Mouse (Mus musculus) cerebellum, postnatal 25 days (tissue): ENCODE measurements around the gene Clip4.
"Not testable (repeated sequence)": the region's sequence is repeated elsewhere in the genome, so short reads cannot be mapped to it uniquely, and the experiment has no call there.

Source experiments
- DNase-seq, 2 experiments: peaks; one replicate each; pipeline ENCODE4 v3.0.0; 2021; ENCODE audit warnings: mixed read lengths in 2 of 2

Clip4 gene

DNA sequence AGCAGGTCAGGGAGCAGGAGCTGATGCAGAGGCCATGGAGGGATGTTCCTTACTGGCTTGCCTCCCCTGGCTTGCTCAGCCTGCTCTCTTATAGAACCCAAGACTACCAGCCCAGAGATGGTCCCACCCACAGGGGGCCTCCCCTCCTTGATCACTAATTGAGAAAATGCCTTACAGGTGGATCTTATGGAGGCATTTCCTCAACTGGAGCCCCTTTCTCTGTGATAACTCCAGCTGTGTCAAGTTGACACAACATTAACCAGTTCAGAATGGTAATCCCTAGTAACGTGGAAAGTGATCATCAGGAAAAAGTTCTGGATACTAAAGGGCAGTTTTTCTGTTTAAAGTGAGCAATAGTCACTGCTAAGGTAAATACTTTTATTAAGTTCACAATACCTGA is at the start of gene Clip4:
Gene Clip4, plus strand, starts transcription at position 301 of the 400 bp plus-strand sequence.
- DNase-seq: not testable (repeated sequence)

DNA sequence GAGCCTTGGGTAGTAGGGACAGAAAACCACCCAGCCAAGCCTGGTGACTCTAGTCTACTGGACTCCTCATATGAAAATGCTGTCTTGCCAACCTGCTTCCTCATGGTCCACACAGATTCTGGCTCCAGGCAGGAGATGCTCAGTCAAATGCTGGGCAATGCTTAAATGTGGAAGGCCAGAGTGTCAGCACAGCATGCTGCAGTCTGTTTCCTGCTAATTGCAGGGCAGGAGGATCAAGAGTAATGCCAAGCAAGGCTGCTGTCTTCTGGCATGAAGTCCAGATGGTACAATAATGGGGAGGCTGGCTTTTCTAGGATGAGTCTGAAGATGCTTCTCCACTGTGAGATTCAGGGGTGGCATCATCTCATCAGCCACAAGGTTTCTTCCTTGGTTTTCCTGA is 47.8 kb upstream of the Clip4 start:
- DNase-seq: peak; percentile 72 to 79

DNA sequence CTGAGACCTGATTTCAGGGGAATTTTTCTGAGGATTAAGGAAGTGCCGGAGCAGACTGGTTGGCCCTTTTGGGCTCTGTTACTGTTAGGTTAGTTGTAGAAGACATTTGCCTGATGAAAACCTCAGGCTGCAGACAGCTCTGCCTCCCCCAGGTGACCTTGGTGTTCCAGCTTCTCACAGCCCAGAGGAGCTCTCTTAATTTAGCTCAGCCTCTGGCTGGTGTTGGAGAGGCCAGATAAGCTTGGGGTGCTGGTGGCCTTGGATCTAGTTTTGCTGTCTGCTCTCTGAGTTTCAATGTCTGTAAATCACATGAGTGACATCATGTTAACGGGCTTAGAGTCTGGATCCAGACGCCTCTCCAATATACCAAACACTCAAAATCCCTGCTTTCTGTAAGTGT is 47.3 kb upstream of the Clip4 start:
- DNase-seq: no peak

DNA sequence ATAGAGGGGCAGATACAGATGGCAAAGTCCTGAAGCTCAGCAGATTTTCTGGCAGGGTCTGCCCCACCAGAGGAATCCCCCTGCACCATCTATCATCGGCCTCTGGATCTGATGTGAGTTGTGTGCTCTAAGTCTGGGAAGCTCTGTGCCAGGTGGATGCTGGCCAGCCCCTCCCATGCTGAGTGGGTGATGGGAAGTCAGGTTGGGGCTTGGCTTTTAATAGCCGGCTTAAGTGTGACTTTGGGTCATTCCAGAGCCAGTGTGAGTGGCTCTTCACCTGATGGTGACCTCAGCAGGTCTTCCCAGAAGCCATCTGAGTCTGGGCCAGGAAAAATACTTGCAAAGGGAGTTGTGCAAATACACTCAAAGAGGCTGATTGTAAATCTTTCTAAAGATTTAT is 37.6 kb upstream of the Clip4 start:
- no peak for DNase-seq

DNA sequence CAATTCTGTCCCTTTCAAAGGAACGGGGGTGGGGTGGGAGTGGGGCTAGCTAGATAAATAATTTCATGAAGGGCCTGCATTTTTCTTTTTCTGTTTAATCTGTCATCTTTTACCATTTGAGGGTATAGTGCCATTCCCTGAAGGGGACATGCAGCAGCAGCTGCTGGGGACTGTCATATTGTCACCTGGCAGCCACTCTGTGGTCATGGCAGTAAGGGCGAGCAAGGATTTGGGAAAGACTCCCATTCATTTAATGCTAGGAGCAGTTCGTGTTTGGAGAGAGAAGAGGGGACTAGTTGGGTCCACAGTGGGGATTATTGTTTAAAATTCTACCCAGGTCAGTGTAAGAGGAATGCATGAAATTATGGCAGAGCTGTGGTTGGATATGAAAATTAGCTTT is 31.8 kb upstream of the Clip4 start:
- no peak for DNase-seq

DNA sequence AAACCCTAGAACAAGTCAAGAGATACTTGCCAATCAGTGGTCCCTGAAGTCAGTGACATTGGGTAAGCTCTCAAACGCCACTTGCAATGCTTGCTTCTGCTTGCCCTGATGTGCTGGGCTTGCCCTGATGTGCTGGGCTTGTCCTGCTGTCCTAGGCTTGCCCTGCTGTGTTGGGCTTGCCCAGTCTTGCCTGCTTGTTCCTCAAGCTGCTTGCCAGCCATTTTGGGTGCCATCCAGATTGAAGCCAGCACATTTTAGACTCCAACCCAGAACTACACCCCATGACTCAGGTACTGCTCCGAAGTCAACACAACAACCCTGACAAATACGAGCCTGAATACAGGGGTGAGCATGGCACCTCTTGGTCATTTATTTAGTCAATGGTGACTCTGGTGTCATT is 26.1 kb upstream of the Clip4 start:
- DNase-seq: no peak

DNA sequence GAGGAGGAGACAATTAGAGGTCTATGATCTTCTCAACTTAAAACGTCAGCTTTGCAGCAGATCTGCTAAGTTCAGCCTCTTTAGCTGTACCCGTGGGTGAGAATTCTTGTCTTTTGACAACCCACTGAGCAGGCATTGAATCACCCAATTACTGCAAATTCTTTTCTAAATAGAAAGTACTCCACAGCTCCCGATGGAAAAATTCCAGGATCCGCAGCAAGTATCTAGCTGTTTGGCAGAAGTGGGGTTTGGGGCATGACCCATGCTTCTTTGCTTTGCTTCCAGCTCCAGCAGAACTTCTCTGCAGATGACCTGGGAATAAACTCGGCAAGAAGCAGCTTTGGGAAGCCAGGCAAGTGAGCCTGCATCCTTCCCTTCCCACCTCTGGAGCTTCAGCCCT is 25.3 kb upstream of the Clip4 start:
- no peak for DNase-seq

DNA sequence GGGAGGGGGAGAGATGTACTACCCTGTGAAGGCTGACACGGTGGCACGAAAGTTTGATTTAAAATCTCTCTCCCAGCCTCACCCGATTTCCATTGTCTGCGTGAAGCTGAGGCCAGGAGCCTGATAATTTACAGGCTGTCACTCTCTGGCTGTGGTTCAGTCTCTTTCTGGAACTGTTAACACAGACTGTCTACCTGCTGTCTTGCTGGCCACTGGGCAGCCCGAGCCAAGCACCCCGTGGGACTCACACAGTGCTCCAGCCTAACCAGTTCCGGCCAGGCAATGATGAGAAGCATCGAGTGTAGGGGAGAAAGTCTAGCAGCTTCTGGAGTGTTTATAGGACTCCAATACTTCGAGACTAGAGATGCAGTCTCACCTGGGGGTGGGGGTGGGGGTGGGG is 22.2 kb upstream of the Clip4 start:
- DNase-seq: peak; percentile 71 to 80

DNA sequence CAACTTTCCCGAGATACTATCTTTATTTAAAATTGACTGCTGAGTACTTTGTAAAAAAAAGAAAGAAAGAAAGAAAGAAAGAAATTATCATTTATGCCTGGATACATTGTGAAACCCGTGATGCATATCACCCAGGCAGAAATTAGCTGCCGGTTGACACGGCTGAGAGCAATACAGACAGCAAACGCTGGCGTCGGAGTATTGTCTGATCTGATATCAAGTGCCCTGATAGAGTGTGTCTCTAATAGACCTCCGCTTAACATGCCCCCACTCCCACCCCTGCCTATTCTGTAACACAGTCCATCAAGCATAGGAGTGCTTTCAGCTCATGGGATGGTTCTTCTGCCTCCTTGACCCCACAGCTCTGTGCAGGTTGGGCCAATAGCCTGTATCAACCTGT is 20.7 kb upstream of the Clip4 start:
- DNase-seq: no peak

DNA sequence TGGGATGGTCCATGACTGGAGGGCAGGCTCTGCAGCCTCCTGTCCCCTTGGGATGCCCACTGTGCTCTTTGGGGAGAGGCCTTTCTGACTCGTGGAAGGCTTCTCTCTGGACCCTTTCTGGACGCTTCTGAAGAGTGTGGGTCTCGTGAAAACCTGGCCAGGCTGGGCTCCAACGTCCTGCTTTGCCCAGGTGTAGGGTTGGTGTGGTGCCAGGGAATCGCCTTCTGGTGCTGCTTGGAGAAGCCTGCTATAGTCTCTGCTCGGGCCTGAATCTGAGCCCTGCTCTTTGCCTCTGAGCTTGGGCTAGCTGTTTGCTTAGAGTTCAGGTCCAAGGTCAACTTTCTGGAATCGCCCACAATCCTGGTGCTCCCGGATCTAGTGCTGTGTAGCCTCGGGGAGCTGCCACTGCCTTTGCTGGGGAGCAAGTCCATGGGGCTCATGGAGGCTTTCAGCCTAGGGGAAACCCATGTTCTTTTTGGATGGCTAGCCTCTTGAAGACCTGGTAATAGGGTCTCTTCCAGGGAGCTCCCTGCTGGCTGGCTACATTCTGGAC is 18.6 kb upstream of the Clip4 start:
- peak; percentile 46 to 75 for DNase-seq

DNA sequence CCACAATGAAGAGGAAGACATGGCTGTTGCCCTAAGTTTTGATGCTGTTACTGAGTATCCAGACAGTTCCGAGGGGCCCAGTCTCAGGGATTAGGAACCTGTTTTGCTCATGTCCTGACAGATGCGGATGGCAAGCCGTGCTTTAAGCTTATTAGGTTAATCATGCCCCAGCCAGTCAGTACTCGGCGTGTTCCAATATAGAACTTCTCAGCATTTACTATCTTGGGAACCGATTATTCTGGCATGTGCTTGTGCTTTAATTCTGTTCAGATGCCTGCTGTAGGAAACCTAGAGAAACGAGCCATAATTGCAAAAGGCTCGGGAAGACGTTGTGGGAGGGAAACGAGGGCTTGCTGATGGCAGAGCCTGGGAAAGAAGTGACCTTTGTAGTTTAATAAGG is 15.4 kb upstream of the Clip4 start, which contains the start of gene Pcare:
Gene Pcare, minus strand, starts transcription at position 64 of the 400 bp plus-strand sequence.
- DNase-seq: no peak

DNA sequence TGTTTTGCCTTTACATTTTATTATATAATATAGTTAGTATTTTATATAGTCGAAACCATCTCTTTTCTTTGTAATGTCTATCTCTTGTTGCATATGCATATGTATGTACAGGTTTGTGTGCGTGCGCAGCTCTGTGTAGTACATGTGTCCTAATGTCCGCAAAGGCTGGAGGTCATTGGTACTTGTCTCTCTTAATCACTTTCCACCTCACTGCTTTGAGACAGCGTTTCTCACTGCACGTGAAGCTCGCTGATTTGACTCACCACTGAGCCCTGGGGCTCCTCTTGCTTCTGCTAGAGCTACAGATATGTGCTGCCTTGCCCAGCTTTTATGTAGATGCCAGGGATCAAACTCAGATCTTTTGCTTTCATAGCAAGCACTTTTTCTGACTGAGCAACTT is 7.7 kb upstream of the Clip4 start:
- no peak for DNase-seq

DNA sequence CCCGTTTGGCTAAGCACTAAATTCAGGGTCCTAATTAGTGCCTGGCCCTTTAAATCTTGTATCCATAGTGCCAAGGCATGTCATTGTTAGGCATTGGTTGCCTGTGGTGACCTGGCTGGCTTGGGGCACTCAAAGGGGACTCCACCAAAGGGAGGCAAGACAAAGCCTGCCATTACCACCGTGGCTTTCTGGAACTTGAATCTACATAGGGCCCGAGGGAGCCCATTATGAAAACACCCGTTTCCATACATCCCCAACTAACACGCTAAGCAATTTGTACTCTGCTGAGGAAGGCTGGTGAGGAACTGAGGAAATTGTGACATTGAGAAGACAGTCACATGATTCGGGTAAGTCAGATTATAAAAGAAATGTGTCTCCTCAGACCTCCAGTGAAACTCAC is 1.3 kb downstream of the Clip4 start:
- no peak for DNase-seq

DNA sequence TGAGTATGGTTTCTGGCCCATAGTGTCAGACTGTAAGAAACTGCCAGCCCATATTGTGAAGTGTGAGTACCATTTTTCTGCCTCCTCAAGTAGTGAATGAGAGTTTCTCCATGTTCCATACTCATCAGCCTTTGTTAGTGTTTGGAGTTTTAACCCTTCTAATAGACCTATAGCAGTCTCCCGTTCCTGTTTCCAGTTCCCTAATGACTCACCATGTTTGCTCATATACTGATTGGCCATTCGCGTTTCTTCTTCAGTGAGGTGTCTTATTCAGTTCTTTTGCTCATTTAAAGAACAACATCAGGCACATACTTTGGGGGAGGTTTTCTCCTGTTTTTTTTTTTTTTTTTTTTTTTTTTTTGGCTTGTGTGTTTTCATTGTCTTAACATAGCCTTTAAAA is 2.4 kb downstream of the Clip4 start:
- DNase-seq: no peak

DNA sequence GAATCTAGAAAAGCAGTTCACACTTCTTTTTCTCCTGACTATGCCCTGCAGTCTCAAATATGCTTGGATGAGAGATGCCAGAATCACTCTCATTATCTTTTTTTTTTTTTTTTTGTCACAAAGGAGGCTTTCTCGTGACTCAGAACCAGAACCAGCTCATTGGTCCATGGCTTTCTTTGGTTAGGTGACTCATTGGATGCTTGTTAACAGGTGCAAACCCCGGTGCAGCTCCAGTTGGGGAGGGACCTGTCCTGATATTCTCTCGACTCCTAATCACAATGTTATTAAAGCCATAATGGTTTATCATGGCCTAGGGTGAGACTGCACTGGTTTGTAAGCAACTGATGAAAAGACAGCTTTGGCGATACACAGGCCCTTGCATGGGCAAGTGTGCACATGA is 5.9 kb downstream of the Clip4 start:
- DNase-seq: no peak

DNA sequence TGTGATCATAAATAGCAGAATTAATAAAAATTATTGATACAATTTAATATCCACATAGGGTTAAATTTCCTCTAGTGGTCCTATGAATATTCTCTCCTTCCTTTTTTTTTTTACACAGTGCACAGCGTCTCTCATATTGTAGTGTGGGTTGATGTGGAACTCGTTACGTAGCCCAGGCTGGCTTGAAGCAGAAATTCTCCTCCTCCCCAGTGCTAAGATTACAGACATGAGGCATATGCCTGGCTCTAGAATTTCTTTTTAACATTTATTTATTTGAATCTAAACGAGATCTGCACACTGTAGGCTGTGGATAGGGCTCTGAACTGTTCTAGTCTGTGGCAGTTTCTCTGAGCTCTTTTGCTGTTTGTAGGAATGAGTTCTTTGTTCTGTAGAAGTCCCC is 7.0 kb downstream of the Clip4 start:
- DNase-seq: no peak

DNA sequence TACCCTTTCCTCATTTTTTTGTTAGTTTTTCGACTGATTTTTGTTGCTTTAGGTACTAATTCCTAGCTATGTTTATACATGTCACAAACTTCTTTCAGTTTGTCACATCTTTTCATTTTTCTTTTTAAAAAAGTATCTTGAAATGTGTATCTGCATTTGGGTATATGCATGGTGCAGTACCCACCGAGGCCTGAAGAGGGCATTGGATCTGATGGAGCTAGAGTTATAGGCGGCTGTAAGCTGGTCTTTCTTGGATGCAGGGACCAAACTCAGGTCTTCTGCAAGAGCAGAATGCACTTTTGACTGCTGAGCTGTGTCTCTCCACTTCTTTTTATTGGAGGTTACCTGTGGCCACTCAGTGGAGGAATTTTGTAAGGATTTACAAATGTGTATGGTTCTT is 10.4 kb downstream of the Clip4 start:
- no peak for DNase-seq

DNA sequence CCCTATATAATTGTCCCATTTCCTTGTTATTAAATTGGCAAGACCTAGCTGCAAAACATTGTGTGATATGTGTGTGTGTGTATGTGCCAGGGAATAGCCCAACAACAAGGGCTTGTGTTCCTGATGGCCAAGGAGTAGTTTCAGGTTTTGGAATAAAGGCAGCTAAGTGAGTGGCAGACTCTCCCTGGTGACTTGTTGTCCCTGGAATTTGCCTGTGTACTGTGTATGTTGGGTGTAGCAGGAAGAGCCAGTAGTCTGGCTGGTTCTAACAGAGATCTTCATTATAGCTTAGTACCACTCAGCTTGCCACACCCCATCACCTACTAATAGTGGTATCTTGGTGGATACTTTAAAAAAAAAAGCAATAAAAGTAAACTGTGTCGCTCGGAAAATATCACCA is 12.2 kb downstream of the Clip4 start:
- DNase-seq: no peak

DNA sequence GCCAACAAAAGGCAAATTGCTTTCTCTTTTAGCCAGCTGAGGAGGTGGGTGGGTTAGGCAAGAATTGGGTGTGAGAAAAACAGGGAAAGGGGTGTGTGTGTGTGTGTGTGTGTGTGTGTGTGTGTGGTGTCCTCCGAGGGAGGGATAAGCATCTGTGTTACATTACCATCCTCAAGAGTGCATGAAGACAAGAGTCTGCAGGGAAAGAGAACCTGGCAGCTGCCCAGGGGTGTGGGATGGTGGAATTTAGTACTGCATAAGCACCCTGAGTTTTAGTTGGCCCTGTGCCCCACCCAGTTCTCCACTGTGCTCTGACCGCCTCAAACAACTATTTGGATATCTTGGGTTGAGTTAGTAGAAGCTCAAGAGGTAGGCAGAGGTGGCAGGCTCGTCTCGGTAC is 12.7 kb downstream of the Clip4 start:
- peak in 1 of 2 experiments; percentile 10 for DNase-seq

DNA sequence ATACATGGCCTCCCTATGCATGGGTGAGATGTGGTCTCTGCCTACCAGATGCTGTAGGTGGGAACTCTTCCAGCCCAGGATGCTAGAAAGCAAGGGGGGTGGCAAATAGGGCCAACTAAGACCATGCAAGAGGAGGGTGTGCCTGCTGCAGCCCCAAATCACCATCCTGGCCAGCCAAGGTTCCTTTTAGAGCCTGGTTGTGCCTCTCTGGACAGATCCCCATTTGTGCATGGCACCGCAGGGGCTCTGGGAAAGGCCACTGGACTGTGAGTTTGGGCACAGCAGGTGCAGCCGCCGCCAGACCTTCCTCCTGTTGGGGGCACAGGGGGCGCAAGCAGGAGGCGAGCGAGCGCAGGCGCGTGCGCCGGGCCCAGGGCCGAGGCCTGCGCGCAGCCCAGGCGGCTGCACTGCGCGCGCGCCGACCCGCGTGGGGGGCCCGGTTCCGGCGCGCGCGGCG is 14.0 kb downstream of the Clip4 start:
- peak; percentile 16 to 39 for DNase-seq

DNA sequence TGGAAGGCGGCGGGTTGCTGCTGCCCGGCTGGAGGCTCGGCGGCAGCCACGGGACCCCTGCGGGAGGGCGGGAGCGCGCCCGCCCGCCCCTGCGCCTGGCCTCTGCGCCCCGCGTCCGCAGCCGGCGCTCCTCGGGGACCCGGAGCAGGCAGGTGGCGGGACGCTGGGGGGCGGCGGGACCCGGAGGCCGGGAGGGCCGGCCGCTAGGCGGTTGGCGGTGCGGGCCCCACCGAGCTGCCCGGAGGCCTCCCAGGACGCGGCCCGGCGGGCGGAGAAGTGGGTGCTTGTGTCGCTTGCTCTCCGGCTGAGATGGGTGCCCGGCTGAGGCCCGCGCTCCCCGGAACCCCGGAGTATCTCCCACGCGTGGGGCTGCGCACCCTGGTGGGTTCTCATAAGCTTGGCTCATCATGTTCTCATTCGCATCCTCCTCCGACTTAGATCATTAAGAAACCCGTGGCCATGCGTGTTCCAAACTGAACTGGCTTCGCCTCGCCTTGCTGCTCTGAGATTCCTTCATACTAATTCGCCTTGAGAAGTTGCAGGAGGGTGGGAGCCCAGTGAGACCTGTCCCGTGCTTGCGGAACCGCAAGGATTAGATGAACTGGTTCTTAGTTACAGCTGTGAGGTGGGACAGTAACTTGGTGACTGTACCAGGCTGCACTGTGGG is 14.6 kb downstream of the Clip4 start:
- peak; percentile 19 to 23 for DNase-seq

DNA sequence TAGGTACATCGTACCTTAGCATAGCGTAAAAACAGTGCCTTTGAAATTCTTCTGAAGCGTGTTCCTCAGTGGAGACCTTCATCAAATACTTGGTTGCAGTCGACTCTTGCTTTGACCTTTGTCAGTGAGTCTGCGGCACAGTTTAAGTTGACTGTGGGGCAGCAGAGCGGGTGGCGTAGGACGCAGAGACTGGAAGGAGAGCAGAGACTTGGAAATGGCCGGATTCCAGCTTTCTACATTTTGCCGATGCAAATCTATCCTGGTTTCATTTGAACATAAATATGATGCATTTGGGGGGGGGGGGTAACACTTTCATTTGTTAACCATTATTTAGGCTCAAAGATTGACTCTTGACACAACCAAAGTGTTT is 15.1 kb downstream of the Clip4 start:
- peak in 1 of 2 experiments; percentile 16 for DNase-seq

DNA sequence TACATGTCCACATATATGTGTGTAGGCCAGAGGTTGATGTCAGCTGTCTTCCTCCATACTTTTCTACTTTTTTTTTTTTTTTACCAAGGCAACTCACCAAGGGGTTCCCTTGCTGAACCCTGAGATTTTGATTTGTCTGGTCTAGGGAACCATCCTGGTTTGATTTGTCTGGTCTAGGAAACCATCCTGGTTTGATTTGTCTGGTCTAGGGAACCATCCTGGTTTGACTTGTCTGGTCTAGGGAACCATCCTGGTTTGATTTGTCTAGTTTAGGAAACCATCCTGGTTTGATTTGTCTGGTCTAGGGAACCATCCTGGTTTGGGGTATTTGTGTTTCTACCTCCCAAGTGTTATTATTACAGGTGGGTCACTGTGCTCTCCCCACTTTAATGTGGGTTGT is 18.2 kb downstream of the Clip4 start:
- DNase-seq: no peak

DNA sequence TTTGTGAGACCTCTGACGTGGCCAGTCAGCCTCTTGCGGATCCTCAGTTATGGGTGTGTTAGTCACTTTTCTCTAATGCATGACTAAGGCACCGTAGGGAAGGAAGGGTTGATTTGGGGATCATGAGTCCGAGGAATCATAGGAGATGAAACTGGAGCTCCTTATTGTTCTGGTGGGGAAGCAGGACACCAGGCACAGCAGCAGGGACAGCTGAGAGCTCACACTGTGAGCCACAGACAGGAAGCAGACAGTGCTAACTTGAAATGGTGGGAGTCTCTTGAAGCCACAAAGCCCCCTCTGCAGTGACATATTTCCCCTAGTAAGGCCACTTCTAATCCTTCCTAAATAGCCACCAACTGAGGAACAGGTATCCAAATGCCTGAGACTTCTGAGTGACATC is 22.8 kb downstream of the Clip4 start:
- no peak for DNase-seq

DNA sequence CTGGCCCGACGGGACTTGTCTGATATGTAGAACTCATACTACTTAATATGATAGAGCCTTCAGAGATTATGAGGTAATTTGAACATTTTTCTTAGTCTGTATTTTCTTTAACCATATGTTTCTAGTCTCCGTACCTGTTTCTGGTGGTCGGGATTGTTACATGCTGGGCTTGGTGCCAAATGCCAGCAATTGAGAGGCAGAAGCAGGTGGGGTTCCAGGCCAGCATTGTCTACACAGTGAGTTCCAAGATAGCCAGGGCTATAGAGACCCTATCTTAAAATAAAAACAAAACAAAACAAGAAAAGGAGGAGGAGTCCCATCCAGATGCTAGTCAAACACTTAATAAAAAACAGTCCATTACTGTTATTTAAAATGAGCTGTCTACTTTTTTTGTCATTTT is 23.3 kb downstream of the Clip4 start:
- DNase-seq: no peak
